Mouse (Mus musculus) left cerebral cortex, adult 2 months (tissue): ENCODE results near the gene Nmnat2. TPM values are rescaled to one million over a fixed set of nuclear protein-coding genes. Genes with fewer than 3 reads are reported as not detected.

Experiments used
- DNase-seq, 2 experiments: peaks; one replicate each; pipeline ENCODE4 v3.0.0; 2021 to 2022; ENCODE audit warnings: low spot score in 2 of 2, mixed read lengths in 1 of 2; ENCODE audit errors: extremely low spot score in 1 of 2
- H3K27ac ChIP-seq: fragments of 200-600 bp; 2 replicates; pipeline ENCODE4 v1.8.1; 2022
- H3K4me3 ChIP-seq: fragments of 200-600 bp; 2 replicates; pipeline ENCODE4 v1.8.1; 2022
- CTCF ChIP-seq: fragments of 200-600 bp; IDR thresholded peaks from 2 replicates; pipeline ENCODE4 v1.8.1; 2022; ENCODE audit warnings: antibody characterized with exemption, mild to moderate bottlenecking, moderate library complexity
- intact Hi-C: fragments of 180-260 bp; cut with DNase I; formaldehyde crosslinking; loops from one replicate; pipeline ENCODE4 v1.15.1; 2025
- total RNA-seq, 2 experiments: library from RNA; stranded (reverse); gene quantifications; 2 replicates each; pipeline ENCODE4 v1.2.3; 2021

Gene Nmnat2
- total RNA-seq, 2 experiments from 2014 or later, result 167 to 171 TPM

DNA sequence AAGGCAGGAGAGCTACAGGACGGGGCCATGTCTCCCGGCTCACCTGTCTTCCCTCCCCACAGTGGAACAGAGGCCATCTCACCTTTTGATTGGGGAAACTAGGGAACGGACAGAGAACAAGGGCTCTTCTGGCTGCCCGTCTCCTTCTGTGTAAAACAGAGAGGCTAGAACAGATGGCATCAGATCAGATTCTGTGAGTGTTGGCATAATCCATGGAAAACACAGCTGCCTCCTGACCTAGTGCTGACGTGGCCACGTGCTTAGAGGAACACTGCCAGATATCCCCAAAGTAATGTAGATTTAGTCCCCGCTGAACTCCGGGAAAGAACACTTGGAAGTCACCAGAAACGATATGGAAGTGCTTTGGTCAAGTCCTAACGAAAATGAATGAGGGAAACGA, 90.6 kb downstream of the Nmnat2 start:
- Histone ChIP-seq H3K4me3 (no peak overlapping the region), H3K27ac (no peak overlapping the region)
- no peak for TF ChIP-seq CTCF
- no peak for DNase-seq
- intact Hi-C loops, result no loop called here

DNA sequence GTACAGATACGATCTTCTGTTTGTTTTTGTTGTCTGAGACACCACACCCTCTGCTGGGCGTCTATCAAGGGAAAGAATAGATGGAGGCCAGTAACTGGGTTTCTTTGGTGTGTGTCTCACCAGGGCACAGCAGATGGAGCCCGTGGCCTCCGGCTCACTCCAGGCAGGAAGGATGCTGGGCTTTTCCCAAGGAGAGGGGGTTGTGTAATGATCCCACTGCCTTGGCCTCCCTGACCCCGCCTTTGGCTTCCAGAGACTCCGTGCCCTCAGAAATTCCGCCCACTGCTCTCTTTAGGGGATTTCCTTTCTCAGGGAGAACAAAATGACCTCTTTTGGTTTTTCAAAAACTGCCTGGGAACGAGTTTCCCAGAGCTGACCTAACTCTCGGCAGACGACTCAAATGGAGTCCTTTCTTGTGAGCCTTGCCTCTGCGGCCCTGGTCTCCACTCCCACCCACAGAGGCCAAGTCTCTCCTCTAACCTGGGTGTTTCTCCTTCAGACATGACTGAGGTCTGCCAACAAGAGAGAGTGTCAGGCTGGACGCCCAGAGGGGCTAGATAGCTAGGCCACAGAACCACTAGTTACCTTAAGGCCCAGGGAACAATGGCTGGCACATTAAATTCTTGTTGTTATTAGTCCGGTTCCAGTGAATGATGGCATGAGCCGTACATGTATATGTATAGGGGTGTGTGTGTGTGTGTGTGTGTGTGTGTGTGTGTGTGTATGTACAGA, 93.5 kb downstream of the Nmnat2 start:
- Histone ChIP-seq H3K4me3 (no peak overlapping the region), H3K27ac (peak overlapping the region; percentile 9; the same call in 1 of the 2 replicates)
- intact Hi-C loops, result no loop called here
- DNase-seq, result no peak
- TF ChIP-seq CTCF, result peak; percentile 51

DNA sequence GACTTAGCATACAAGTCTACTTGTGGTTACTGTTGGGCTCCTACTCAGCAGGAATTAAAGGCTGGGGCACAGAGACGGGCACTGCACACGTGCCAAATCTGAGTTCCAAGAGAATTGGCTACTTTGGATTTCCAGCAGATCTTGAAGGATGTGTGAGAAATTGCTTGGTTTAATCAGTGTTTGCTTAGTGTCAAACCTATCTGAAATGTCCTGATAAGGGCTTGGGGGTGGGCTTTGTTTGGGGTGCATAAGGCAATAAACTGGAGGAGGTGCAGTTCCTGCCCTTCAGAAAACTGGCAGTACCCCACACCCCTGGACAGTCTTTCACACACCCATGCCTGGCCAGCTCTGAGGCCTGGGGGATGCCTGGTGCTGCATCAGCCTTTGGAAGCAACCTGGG, 94.7 kb downstream of the Nmnat2 start:
- intact Hi-C loops, result no loop called here
- DNase-seq, result no peak
- no peak overlapping the region for H3K27ac ChIP-seq

DNA sequence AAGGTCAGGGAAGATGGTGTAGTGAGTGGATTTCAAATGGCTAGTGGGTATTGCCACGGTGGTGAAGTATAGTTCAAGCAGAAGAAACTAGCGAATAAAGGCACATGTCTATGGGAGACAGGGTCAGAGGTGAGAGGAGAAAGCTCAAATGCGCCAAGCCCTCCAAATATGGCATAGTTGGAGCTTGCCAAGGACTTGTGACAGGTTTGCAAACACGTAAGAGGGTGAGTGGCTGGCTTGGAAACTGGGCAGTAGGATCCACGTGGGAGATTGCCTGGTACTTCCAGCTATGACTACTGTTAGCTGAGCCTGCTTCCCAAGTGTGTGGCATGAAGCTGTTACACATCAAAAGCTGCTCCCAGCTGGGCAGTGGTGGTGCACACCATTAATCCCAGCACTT, 96.7 kb downstream of the Nmnat2 start:
- no peak overlapping the region for H3K4me3 ChIP-seq
- intact Hi-C loops, result no loop called here
- no peak for TF ChIP-seq CTCF
- no peak for DNase-seq
- H3K27ac ChIP-seq, result no peak overlapping the region

More for the DNA sequence above, 94.7 kb downstream of the Nmnat2 start:
- H3K4me3 ChIP-seq, result no peak overlapping the region
- TF ChIP-seq CTCF, result no peak

DNA sequence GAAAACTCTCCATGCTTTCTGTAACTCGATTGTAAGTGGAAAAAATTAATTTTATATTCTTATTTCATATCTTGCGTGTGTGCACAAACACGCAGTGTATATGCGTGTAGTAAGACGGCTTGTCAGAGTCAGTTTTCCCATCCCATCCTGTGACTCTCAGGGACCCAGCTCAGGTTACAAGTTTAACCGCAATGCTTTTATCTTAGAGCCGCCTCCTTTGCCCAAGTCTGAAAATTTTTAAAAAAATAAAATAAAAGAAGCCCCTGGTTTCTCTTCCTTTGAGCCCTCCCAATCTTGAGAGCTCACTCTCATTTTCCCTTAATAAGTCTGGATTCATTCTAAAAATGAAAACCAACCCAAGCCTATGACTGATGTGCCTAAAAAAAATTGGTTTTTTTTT, 98.8 kb downstream of the Nmnat2 start:
- Histone ChIP-seq H3K27ac (no peak overlapping the region; the same call in 1 of the 2 replicates), H3K4me3 (no peak overlapping the region)
- intact Hi-C loops, result no loop called here
- DNase-seq, result no peak
- TF ChIP-seq CTCF, result no peak

DNA sequence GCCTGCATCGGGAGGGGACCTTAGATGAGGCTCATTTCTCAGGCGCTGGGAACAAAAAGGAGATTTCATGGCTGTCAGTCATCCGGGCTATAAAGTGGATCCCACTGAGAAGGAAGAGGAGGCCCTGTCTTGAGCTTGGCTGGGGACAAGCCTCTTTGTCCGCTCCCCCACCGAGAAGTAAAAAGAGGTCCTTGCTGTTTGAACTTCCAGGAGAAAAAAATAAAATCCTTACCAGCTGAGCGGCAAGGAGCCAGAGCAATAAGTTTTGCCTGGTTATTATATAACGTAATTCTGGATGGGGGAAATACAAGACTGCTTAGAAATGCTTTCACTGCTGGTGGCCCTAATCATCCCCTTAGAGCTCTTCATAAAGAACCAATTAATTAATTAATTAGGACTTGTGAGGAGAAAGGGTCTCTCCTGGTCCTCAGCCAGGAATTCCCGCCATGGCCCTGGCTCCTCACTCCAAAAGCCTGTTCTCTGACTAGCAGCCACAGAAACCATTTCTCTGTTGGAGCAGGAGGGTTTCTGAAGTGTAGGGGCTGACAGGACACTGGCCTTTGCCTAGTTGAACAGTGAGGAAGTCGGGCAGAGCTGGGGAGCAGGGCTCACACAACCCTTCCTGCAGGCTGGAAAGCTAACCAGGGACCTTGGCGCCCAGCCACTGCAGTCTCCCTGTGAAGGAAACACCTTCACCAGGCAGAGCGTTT, 99.5 kb downstream of the Nmnat2 start:
- intact Hi-C loops, result no loop called here
- H3K4me3 ChIP-seq, result no peak overlapping the region
- DNase-seq, result no peak
- H3K27ac ChIP-seq, result peak overlapping the region; percentile 69
- TF ChIP-seq CTCF, result no peak

DNA sequence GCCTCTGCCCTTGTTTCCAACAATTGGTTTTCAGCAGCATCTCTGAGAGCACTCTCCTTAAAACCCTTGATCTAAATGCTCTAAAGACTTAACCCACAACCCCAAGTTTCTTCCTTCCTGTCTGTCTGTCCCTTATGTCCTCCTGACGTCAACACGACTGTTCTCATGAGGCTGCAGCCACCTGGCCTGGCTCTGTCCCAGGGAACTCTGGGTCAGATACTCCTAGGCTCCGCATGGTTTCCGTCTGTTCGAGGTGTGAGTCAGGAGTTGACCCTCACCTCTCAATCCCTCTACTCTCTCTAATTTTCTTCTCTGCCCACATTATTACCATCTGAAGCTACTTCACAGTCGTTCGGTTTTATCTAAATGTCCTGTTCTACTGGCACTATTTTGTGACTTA, 103.5 kb downstream of the Nmnat2 start:
- H3K27ac ChIP-seq, result no peak overlapping the region
- no peak overlapping the region for H3K4me3 ChIP-seq
- intact Hi-C loops, result no loop called here
- DNase-seq, result no peak
- TF ChIP-seq CTCF, result no peak

DNA sequence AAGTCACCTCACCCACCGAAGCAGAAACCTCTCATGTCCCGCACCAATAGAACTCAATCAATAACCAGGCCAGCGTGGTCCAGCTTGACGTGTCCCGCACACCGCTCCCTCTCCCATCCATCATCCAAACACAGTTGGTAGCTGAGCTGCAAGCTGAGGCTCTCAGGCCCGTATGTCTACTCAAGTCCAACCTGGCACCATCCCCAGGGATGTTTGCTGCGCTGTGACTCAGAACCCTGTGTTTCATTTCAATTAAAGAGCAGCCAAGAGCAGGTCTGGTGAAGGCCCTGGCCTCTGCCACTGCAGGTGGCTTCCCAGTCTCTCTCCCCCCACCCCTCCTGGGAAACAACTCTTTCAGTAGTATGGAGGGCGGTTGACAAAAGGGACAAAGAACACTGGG, 104.8 kb downstream of the Nmnat2 start:
- no peak overlapping the region for H3K4me3 ChIP-seq
- no peak for DNase-seq
- intact Hi-C loops, result no loop called here
- H3K27ac ChIP-seq, result no peak overlapping the region
- no peak for TF ChIP-seq CTCF

DNA sequence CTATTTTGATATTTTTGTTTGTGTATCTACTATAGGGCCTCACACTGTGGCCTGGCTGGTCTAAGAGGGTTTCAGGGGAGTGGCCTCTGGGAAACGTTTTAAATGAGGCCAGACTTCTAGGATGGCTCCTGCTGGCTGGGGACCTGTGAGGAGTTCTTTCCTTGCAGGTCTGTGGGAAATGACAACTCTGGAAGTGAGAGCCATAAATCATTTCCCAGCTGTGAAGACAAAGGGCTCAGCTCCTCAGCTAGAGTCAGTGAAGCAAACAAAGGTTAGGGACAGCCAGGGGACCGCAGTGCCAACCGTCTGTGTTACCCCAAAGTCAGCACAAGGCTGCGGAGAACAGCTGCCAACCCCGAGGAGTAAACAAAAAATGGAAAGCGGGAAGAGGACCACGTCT, 107.8 kb downstream of the Nmnat2 start:
- H3K4me3 ChIP-seq, result no peak overlapping the region
- intact Hi-C loops, result no loop called here
- no peak for DNase-seq
- no peak for TF ChIP-seq CTCF
- H3K27ac ChIP-seq, result no peak overlapping the region

DNA sequence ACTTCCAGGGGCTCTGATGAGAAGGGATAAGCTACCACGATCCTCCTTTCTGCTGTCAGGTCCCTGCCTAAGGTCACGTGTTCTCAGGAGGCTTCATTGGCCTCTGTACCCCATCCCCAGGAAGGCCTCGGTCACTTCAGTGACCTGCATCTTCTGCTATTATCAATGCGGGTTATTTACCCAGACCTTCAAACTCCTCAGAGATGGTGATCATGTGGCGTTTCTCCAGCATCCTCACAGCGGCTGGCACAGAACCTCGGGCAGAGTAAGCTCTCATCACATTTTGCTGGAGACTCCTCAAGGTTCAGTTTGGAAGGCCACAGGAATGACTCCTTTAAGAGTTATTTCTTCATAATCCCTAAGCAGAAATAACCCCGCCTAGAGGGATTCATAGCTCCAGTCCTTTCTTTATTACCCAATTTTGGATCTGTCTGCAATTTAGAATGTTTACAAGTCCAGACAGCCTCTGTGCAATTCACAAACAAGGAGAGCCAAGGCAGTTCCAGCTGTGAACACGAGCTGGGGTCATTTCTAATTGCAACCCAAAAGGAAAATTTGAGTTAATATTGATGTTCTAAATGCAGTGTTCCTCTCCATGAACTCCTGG, 110.1 kb downstream of the Nmnat2 start:
- peak overlapping the region; percentile 29 for H3K27ac ChIP-seq

DNA sequence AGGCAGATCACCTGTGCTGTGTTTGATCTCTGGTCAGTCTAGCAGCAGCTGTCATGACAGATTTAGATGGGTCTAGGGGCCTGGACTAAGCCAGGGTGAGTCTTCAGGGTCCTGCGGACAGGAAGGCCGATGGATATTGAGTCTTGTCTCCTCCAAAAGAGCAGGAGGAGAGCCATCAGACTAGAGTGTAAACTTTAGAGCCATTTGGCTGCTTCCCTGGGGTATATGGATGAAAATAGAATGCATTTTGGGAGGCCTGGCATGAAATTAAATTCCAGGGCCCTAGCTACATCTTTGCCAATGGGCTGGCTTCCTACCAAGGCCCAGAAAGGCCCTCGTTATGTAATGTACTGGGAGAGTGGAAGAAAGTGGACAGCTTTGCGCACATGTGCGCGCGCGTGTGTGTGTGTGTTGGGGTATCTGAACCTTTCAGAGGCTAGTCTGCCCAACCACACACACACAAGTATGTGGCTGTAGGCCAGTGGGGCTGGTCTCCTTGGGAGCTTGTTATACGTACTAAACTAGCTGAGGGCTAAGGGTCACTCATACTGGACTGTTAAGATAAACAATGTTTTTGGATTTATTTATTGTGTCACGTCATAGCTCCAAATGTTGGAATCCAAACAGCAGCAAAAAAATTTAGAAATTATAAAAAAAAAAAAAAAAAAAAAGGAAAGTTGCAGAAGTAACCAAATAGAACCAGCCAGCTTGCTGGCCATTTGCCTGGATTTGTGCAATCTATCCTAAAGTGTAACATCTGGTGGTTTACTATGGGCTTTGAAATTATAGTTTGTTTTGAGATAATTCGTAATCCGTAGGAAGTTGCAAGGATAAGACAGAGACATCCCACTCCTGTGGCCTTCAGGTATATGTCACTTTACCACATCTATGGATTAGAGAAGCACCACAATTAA, 110.9 kb downstream of the Nmnat2 start:
- DNase-seq, result peak in 1 of 2 experiments; percentile 26
- TF ChIP-seq CTCF, result no peak
- intact Hi-C loops, result no loop called here
- Histone ChIP-seq H3K4me3 (no peak overlapping the region), H3K27ac (peak overlapping the region; percentile 29)

More for the DNA sequence above, 110.1 kb downstream of the Nmnat2 start:
- no peak for DNase-seq
- intact Hi-C loops, result no loop called here
- TF ChIP-seq CTCF, result no peak
- H3K4me3 ChIP-seq, result no peak overlapping the region

DNA sequence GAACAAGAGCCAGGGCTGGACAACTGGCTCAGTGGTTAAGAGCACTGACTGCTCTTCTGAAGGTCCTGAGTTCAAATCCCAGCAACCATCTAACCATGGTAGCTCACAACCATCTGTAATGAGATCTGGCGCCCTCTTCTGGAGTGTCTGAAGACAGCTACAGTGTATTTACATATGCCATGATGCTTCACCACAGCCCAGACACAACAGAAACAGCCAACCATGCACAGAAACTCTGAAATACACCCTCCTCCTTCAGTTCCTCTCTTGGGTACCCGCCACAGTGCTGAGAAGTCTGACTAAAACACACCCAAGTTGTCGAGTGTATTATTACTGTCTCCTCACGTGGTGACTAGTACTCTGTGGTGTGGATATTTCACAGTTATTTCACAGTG, 111.6 kb downstream of the Nmnat2 start:
- H3K27ac ChIP-seq, result no peak overlapping the region
- no peak overlapping the region for H3K4me3 ChIP-seq
- DNase-seq, result no peak
- intact Hi-C loops, result no loop called here
- TF ChIP-seq CTCF, result peak; percentile 40
